Mouse (Mus musculus): ENCODE data around the gene Esrrg. TPM values are rescaled to one million over a fixed set of nuclear protein-coding genes. Genes with fewer than 3 reads are reported as not detected.

Gene Esrrg
- polyA plus RNA-seq, 1 experiment from 2014 or later = 9.3 TPM

- H3K27me3 ChIP-seq = no peaks in the 10 kb centered on the region
- no peaks in the 10 kb centered on the region for H3K4me1 ChIP-seq
- H3K9ac ChIP-seq = no peak overlapping the region
- no peak overlapping the region for H3K4me2 ChIP-seq
- no peak overlapping the region for H3K27ac ChIP-seq
- no peaks in the 10 kb centered on the region for H3K9me3 ChIP-seq (replicated peaks)
- no peak overlapping the region for H3K4me3 ChIP-seq
- no peak for ATAC-seq
- WGBS = 84% methylated on average over 4 of the region's 4 CpGs
- no peaks in the 10 kb centered on the region for H3K36me3 ChIP-seq (ENCODE audit: poor library complexity, severe bottlenecking)
Measured at GRCm38 (mm10) chr1:188221226-188221792, 612.7 kb downstream of the Esrrg start.

- no peak overlapping the region for H3K27ac ChIP-seq
- H3K36me3 ChIP-seq (ENCODE audit: poor library complexity, severe bottlenecking) = no peaks in the 10 kb centered on the region
- H3K9me3 ChIP-seq (replicated peaks) = no peaks in the 10 kb centered on the region
- H3K27me3 ChIP-seq = no peaks in the 10 kb centered on the region
- no peak overlapping the region for H3K4me3 ChIP-seq
- no peak overlapping the region for H3K9ac ChIP-seq
- WGBS = 94% methylated on average over 5 of the region's 5 CpGs
- no peak overlapping the region for H3K4me2 ChIP-seq
- no peaks in the 10 kb centered on the region for H3K4me1 ChIP-seq
- no peak for ATAC-seq
Measured at GRCm38 (mm10) chr1:188233036-188233724, 624.6 kb downstream of the Esrrg start.

- Histone ChIP-seq H3K9me3 (replicated peaks) (no peaks in the 10 kb centered on the region), H3K27ac (no peak overlapping the region), H3K27me3 (no peaks in the 10 kb centered on the region), H3K4me2 (no peak overlapping the region), H3K9ac (no peak overlapping the region), H3K4me1 (no peaks in the 10 kb centered on the region), H3K36me3 (ENCODE audit: poor library complexity, severe bottlenecking) (no peaks in the 10 kb centered on the region), H3K4me3 (no peak overlapping the region)
- ATAC-seq = no peak
Measured at GRCm38 (mm10) chr1:188238636-188239035, 630.0 kb downstream of the Esrrg start.

GRCm38 (mm10) chr1:188241766-188242165 is 633.2 kb downstream of the Esrrg start:
- H3K4me2 ChIP-seq = no peak overlapping the region
- no peak overlapping the region for H3K9ac ChIP-seq
- H3K9me3 ChIP-seq (replicated peaks) = no peaks in the 10 kb centered on the region
- ATAC-seq = no peak
- H3K27me3 ChIP-seq = no peaks in the 10 kb centered on the region
- WGBS = 89% methylated on average over 10 of the region's 10 CpGs
- no peak overlapping the region for H3K4me3 ChIP-seq
- no peak overlapping the region for H3K27ac ChIP-seq
- H3K36me3 ChIP-seq (ENCODE audit: poor library complexity, severe bottlenecking) = no peaks in the 10 kb centered on the region
- no peaks in the 10 kb centered on the region for H3K4me1 ChIP-seq

- 91% methylated on average over 7 of the region's 7 CpGs for WGBS
- no peak for ATAC-seq
Measured at GRCm38 (mm10) chr1:188257500-188257899, 648.9 kb downstream of the Esrrg start.

GRCm38 (mm10) chr1:188260259-188261107 is 651.9 kb downstream of the Esrrg start:
- Histone ChIP-seq H3K9me3 (replicated peaks) (no peaks in the 10 kb centered on the region), H3K4me3 (no peak overlapping the region), H3K27ac (0 out of 2 replicates have a peak overlapping the region, but pooled peaks have one; percentile 3), H3K36me3 (ENCODE audit: poor library complexity, severe bottlenecking) (no peaks in the 10 kb centered on the region), H3K4me2 (no peak overlapping the region), H3K9ac (no peak overlapping the region), H3K27me3 (no peaks in the 10 kb centered on the region), H3K4me1 (peaks cover 23% of the 10 kb centered on the region)
- peak; percentile 71 for ATAC-seq
- 57% methylated on average over 6 of the region's 6 CpGs for WGBS

More at GRCm38 (mm10) chr1:188257500-188257899, 648.9 kb downstream of the Esrrg start:
- H3K27ac ChIP-seq = no peak overlapping the region
- no peaks in the 10 kb centered on the region for H3K27me3 ChIP-seq
- H3K4me1 ChIP-seq = peaks cover 20% of the 10 kb centered on the region
- no peak overlapping the region for H3K9ac ChIP-seq
- H3K36me3 ChIP-seq (ENCODE audit: poor library complexity, severe bottlenecking) = no peaks in the 10 kb centered on the region
- no peaks in the 10 kb centered on the region for H3K9me3 ChIP-seq (replicated peaks)
- no peak overlapping the region for H3K4me3 ChIP-seq
- H3K4me2 ChIP-seq = no peak overlapping the region

- no peaks in the 10 kb centered on the region for H3K9me3 ChIP-seq (replicated peaks)
- ATAC-seq = 0 out of 2 replicates have a peak, but pooled peaks have one; percentile 48
- H3K27ac ChIP-seq = no peak within 1 kb of the TSS
- no peak within 1 kb of the TSS for H3K9ac ChIP-seq
- peaks cover 23% of the 10 kb centered on the region for H3K4me1 ChIP-seq
- no peak within 1 kb of the TSS for H3K4me3 ChIP-seq
- 44% methylated on average over 10 of the region's 10 CpGs for WGBS
- no peaks in the 10 kb centered on the region for H3K36me3 ChIP-seq (ENCODE audit: poor library complexity, severe bottlenecking)
- no peak within 1 kb of the TSS for H3K4me2 ChIP-seq
- no peaks in the 10 kb centered on the region for H3K27me3 ChIP-seq
Measured at GRCm38 (mm10) chr1:188261903-188262682, 653.5 kb downstream of the Esrrg start, which contains the start of gene Ush2a. Gene Ush2a (plus strand): TSS chr1:188262023.

Measured in forebrain, embryonic 13.5 days (tissue).